Mouse (Mus musculus) lung, postnatal 4 days (tissue): ENCODE measurements around the gene Srrd.

Source experiments
- DNase-seq, 2 experiments: peaks; one replicate each; pipeline ENCODE4 v3.0.0; 2021

The Srrd gene

DNA sequence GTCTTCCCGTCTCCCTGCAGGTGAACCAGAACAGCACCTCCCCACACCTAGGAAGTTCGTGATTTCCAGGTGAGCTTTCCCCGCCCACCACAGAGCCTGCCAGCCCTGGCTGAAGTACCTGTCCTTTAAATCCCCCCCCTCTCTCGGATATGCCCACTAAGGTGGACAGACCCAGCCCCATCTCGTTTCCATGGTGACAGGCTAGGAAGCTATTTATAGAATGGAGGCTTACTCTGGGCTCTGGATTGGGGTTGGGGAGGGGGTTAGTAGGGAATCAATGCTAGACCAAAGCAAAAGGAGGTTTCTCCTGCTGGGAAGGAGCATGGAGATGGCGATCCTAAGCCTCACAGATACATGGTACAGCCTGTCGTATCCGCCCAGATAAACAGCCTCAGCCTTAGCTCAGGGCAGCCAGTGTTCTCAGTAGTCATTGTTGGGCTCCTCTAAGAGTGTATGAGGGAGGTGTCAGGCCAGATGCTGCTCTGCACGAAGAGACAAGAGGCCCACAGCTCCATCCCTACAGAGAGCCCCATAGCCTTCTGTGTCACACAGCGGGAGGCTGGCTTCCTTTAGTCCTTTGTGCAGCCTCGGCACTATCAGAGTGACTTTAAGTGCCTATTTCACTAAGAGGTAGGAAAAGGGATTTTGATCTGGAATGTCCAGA lies 29.5 kb downstream of the Srrd start:
- DNase-seq = no peak

DNA sequence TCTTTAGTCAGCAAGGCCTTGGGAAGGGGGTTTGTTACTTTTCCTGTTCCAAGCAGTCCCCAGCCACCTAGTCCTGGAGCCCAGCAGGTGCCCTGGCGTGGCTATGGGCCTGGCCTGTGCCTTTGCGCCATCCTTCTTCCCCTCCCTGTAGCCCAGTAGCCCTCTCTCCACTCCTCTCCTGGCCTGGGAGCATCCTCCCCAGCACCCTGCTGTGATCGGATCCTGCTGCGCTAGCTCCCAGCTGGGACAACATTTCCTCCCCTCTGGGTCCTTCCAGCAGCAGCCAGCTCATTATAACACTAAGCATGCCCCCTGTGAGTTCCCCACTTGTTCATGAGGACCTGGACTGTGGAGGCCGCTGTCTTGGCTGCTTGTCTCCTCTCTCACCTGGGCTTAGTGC lies 37.0 kb downstream of the Srrd start:
- DNase-seq = no peak

- no peak for DNase-seq
These were observed 40.5 kb downstream of the Srrd start for GRCm38 (mm10) chr5:112302310-112302709.

DNA sequence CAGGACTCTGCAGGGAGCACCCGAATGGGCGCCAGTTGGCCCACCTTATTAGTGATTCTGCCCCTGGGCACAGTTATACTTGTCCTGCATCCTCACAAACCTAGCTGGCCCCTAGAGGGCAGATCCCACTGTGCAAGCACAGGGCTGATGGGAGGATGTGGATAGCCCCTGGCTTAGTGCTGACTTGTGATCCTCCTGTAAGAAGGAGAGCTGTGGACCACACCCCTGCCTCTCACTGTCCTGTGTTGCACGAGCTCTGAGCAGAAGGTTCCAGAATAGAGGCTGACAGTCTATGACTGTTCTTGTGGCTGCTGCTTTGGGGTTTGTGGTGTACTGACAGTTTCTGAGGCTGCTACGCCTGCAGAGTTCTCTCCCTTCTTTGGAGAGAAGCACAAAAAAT lies 41.1 kb downstream of the Srrd start:
- DNase-seq = no peak

GRCm38 (mm10) chr5:112300721-112301308 lies 42.0 kb downstream of the Srrd start:
- no peak for DNase-seq

DNA sequence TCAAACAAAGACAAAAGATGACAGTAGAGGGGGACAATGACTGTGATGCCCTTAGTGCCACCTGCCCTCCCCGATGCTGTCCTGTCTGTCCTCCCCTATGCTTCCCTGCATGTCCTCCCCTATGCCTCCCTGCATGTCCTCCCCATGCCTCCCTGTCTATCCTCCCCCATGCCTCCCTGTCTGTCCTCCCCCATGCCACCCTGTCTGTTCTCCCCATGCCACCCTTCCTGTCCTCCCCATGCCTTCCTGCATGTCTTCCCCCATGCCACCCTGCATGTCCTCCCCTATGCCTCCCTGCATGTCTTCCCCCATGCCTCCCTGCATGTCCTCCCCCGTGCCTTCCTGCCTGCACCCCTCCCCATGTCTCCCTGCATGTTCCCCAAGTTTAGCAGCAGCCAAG lies 42.7 kb downstream of the Srrd start:
- no peak for DNase-seq

DNA sequence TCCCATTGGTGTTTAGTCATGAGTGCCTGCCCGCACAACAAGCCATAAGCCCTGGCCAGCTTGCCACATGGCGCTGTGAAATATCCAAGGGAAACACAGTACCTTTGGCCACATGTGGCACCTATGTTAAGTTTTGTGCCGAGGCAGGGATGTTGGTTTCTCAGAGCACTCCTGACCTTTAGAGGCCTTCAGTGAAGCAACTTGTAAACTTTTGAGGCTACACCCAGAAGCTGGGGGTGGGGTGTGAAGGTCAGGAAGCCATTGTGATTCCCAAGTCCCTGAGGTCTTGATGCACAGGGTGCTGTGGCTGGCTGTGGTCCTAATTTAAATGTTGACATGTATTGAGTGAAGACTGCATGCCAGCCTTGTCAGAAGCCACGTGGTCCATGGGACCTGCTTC lies 43.4 kb downstream of the Srrd start:
- no peak for DNase-seq

GRCm38 (mm10) chr5:112298226-112298988 lies 44.4 kb downstream of the Srrd start:
- peak; percentile 58 to 80 for DNase-seq

- DNase-seq = peak in 1 of 2 experiments; percentile 46
These were observed 45.6 kb downstream of the Srrd start for GRCm38 (mm10) chr5:112297257-112297656.

GRCm38 (mm10) chr5:112296404-112297181 lies 46.2 kb downstream of the Srrd start:
- DNase-seq = no peak

GRCm38 (mm10) chr5:112295564-112295963 lies 47.3 kb downstream of the Srrd start:
- DNase-seq = no peak

- no peak for DNase-seq
These were observed 47.7 kb downstream of the Srrd start for GRCm38 (mm10) chr5:112295162-112295561.

DNA sequence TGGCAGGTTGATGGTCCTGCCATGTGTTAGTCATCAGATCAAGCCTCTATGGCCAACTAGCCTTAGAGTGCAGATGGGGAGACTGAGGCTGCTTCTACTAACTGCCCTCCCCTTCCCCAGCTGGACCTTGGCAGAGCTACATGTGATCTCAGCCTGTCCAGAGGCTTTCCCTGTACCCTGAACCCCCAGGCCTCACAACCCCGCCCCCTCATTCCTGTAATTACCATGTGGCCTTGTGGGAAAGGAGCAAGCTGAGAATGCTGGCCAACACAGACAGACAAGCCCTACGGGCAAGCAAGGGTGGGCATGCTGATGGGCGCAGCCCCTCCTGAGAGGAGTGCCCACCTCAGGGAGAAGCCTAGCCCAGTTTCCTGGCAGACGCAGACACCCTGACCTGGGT lies 48.1 kb downstream of the Srrd start:
- DNase-seq = no peak

GRCm38 (mm10) chr5:112293800-112294199 lies 49.0 kb downstream of the Srrd start:
- DNase-seq = no peak

- no peak for DNase-seq
These were observed 50.4 kb downstream of the Srrd start for GRCm38 (mm10) chr5:112292343-112292980.

GRCm38 (mm10) chr5:112291866-112292265 lies 51.0 kb downstream of the Srrd start:
- DNase-seq = no peak

GRCm38 (mm10) chr5:112290536-112290880 lies 52.3 kb downstream of the Srrd start:
- no peak for DNase-seq

DNA sequence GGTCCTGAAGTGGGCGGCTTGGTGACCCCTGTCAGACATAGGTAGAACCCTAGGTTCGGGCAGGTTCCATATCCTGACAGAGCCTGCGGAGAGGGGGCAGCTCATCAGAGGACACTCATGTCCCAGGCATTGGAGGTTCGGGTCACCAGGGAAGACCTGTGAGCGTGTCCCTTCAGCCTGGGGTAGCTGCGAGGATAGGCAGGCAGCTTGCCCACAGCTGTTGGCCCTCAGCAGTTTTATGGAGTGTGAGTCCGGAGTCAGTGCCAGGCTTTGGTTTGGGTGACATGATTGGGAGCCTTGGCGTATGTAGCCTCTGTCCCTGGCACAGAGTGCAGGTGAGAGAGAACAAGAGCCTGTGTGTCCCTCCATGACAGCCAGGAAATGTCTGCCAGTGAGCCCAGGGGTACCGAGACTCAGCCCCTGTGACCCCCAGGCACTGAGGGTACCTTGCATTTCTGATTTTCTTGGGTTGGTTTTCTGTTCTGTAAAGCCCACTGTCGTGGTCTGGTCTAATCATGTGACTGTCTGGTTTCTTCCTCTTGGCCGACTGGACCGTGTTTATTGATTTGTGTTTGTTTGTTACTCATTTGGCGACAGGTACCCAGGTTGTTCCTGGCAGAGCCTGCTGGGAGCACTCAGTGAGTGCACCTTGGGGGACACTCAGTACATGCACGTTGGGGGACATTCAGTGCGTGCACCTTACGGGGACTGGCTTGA lies 52.9 kb downstream of the Srrd start:
- peak in 1 of 2 experiments; percentile 64 for DNase-seq

DNA sequence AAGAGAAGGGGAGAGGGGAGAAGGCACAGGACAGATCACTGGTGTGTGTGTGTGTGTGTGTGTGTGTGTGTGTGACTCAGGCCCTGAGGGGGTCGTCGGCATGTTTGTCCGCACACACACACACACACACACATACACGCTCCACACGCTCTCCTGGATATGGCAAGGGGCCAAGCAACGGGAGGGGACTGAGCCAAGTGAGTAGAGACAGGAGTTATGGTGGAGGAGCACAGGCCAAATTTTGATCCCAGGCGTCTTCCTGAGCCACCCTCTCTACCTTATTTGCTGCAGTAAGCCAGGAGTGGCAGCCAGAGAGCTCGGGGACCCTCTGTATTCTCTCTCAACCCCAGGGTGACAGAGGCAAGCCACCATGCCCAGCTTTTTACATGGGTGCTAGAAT lies 53.6 kb downstream of the Srrd start:
- DNase-seq = peak in 1 of 2 experiments; percentile 40

DNA sequence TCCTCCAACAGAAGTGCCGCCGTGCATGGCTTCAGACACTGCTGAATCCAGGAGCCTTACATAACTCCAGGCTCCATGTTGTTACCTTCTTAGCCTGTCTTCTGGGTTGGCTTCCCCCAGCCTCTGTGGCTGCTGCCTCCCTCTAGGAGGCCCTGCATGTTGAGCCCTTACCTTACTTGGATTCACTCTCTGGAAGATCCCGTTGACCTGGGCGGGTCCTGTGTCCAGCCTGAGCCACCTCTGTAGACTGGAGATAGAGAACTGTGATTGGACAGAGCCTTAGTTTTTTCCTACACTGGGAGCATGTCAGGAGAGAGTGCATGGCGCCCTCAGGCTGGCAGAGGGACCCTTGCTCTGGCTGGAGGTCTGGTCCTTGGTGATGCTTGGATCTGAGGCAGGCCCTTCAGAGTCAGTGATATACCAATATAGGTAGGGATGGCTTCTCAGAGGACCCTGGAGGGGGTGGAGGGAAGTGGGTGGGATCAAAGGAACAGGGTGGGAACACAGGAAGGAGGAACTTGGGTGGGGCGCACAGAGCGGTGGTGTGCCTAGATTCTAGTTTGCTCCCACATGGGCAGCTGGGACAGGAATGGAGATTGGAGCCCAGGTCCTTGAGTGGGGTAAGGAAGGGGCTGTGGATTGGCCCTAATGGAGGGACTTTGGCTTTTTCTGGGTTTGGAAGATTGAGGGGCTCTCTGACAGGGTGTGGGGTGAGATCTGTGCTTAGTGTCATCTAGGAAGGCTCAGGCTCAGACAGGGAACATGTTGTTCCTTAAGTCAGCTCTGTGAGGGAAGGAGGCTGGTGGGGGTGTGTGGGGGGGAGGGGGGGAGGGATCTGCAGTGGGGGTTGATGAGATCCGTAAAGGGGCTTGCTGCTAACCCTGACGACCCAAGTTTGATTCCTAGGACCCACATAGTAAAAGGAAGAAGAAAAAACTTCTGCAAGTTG lies 54.4 kb downstream of the Srrd start:
- peak; percentile 48 to 58 for DNase-seq

- no peak for DNase-seq
These were observed 55.2 kb downstream of the Srrd start for GRCm38 (mm10) chr5:112287652-112288051.
